Mouse (Mus musculus): ENCODE measurements at regions not wholly inside any gene's neighbourhood (a gene's known extent, or its start where the extent isn't known, plus 50 kb on each side); places are given as distances from the start of the nearest gene placed in this dataset.

GRCm38 (mm10) chr1:35783427-35783826 is 284.8 kb upstream of the Hs6st1 start:
- no peak overlapping the region for H3K4me3 ChIP-seq (ENCODE audit: insufficient read depth, low read depth, low read length)
- WGBS = 88% methylated on average over 6 of the region's 6 CpGs
- no peaks in the 10 kb centered on the region for H3K27me3 ChIP-seq (ENCODE audit: control insufficient read depth, insufficient read depth, low read length)
- H3K36me3 ChIP-seq (ENCODE audit: control insufficient read depth, insufficient read depth, low read length) = no peaks in the 10 kb centered on the region
- H3K27ac ChIP-seq (replicated peaks; ENCODE audit: insufficient read depth, low read depth, low read length) = no peak overlapping the region
- no peak overlapping the region for H3K9ac ChIP-seq (ENCODE audit: low read depth, low read length)
- no peak for DNase-seq (ENCODE audit: extremely low read depth, low read depth, low spot score)
- H3K79me2 ChIP-seq (ENCODE audit: control insufficient read depth, insufficient read depth, low read length) = no peaks in the 10 kb centered on the region
- no peak for TF ChIP-seq CTCF (IDR thresholded peaks at IDR 0.05; ENCODE audit: low read depth, low read length)
- no peak for TF ChIP-seq POLR2A (IDR thresholded peaks at IDR 0.05; ENCODE audit: extremely low read depth, insufficient read depth, low read length)
- H3K4me1 ChIP-seq (ENCODE audit: control insufficient read depth, insufficient read depth, low read length) = no peaks in the 10 kb centered on the region

GRCm38 (mm10) chr1:35786241-35786640 is 282.0 kb upstream of the Hs6st1 start:
- Histone ChIP-seq H3K4me3 (ENCODE audit: insufficient read depth, low read depth, low read length) (no peak overlapping the region), H3K9ac (ENCODE audit: low read depth, low read length) (no peak overlapping the region), H3K4me1 (ENCODE audit: control insufficient read depth, insufficient read depth, low read length) (no peaks in the 10 kb centered on the region), H3K36me3 (ENCODE audit: control insufficient read depth, insufficient read depth, low read length) (no peaks in the 10 kb centered on the region), H3K79me2 (ENCODE audit: control insufficient read depth, insufficient read depth, low read length) (no peaks in the 10 kb centered on the region), H3K27ac (replicated peaks; ENCODE audit: insufficient read depth, low read depth, low read length) (no peak overlapping the region), H3K27me3 (ENCODE audit: control insufficient read depth, insufficient read depth, low read length) (no peaks in the 10 kb centered on the region)
- 93% methylated on average over 4 of the region's 4 CpGs for whole genome bisulfite sequencing
- no peak for TF ChIP-seq CTCF (IDR thresholded peaks at IDR 0.05; ENCODE audit: low read depth, low read length)
- no peak for TF ChIP-seq POLR2A (IDR thresholded peaks at IDR 0.05; ENCODE audit: extremely low read depth, insufficient read depth, low read length)
- no peak for DNase-seq (ENCODE audit: extremely low read depth, low read depth, low spot score)

GRCm38 (mm10) chr1:35786668-35787213 is 281.5 kb upstream of the Hs6st1 start:
- Histone ChIP-seq H3K36me3 (ENCODE audit: control insufficient read depth, insufficient read depth, low read length) (no peaks in the 10 kb centered on the region), H3K27ac (replicated peaks; ENCODE audit: insufficient read depth, low read depth, low read length) (no peak overlapping the region), H3K9ac (ENCODE audit: low read depth, low read length) (no peak overlapping the region), H3K4me3 (ENCODE audit: insufficient read depth, low read depth, low read length) (no peak overlapping the region), H3K79me2 (ENCODE audit: control insufficient read depth, insufficient read depth, low read length) (no peaks in the 10 kb centered on the region), H3K4me1 (ENCODE audit: control insufficient read depth, insufficient read depth, low read length) (no peaks in the 10 kb centered on the region), H3K27me3 (ENCODE audit: control insufficient read depth, insufficient read depth, low read length) (no peaks in the 10 kb centered on the region)
- WGBS = 83% methylated on average over 8 of the region's 8 CpGs
- no peak for DNase-seq (ENCODE audit: extremely low read depth, low read depth, low spot score)
- no peak for TF ChIP-seq CTCF (IDR thresholded peaks at IDR 0.05; ENCODE audit: low read depth, low read length)
- TF ChIP-seq POLR2A (IDR thresholded peaks at IDR 0.05; ENCODE audit: extremely low read depth, insufficient read depth, low read length) = no peak

GRCm38 (mm10) chr1:35797064-35797463 is 271.1 kb upstream of the Hs6st1 start:
- Histone ChIP-seq H3K27ac (replicated peaks; ENCODE audit: insufficient read depth, low read depth, low read length) (no peak overlapping the region), H3K27me3 (ENCODE audit: control insufficient read depth, insufficient read depth, low read length) (no peaks in the 10 kb centered on the region), H3K4me3 (ENCODE audit: insufficient read depth, low read depth, low read length) (no peak overlapping the region), H3K9ac (ENCODE audit: low read depth, low read length) (no peak overlapping the region), H3K4me1 (ENCODE audit: control insufficient read depth, insufficient read depth, low read length) (no peaks in the 10 kb centered on the region), H3K36me3 (ENCODE audit: control insufficient read depth, insufficient read depth, low read length) (no peaks in the 10 kb centered on the region), H3K79me2 (ENCODE audit: control insufficient read depth, insufficient read depth, low read length) (no peaks in the 10 kb centered on the region)
- no peak for TF ChIP-seq POLR2A (IDR thresholded peaks at IDR 0.05; ENCODE audit: extremely low read depth, insufficient read depth, low read length)
- TF ChIP-seq CTCF (IDR thresholded peaks at IDR 0.05; ENCODE audit: low read depth, low read length) = no peak
- 77% methylated on average over 2 of the region's 2 CpGs for WGBS
- no peak for DNase-seq (ENCODE audit: extremely low read depth, low read depth, low spot score)

GRCm38 (mm10) chr1:35797526-35797925 is 270.7 kb upstream of the Hs6st1 start:
- H3K27ac ChIP-seq (replicated peaks; ENCODE audit: insufficient read depth, low read depth, low read length) = no peak overlapping the region
- no peaks in the 10 kb centered on the region for H3K36me3 ChIP-seq (ENCODE audit: control insufficient read depth, insufficient read depth, low read length)
- no peaks in the 10 kb centered on the region for H3K79me2 ChIP-seq (ENCODE audit: control insufficient read depth, insufficient read depth, low read length)
- H3K4me1 ChIP-seq (ENCODE audit: control insufficient read depth, insufficient read depth, low read length) = no peaks in the 10 kb centered on the region
- 86% methylated on average over 2 of the region's 2 CpGs for WGBS
- H3K9ac ChIP-seq (ENCODE audit: low read depth, low read length) = no peak overlapping the region
- H3K4me3 ChIP-seq (ENCODE audit: insufficient read depth, low read depth, low read length) = no peak overlapping the region
- TF ChIP-seq CTCF (IDR thresholded peaks at IDR 0.05; ENCODE audit: low read depth, low read length) (no peak), POLR2A (IDR thresholded peaks at IDR 0.05; ENCODE audit: extremely low read depth, insufficient read depth, low read length) (no peak)
- no peak for DNase-seq (ENCODE audit: extremely low read depth, low read depth, low spot score)
- H3K27me3 ChIP-seq (ENCODE audit: control insufficient read depth, insufficient read depth, low read length) = no peaks in the 10 kb centered on the region

- WGBS = 88% methylated on average over 3 of the region's 3 CpGs
- Histone ChIP-seq H3K27me3 (ENCODE audit: control insufficient read depth, insufficient read depth, low read length) (no peaks in the 10 kb centered on the region), H3K36me3 (ENCODE audit: control insufficient read depth, insufficient read depth, low read length) (no peaks in the 10 kb centered on the region), H3K79me2 (ENCODE audit: control insufficient read depth, insufficient read depth, low read length) (no peaks in the 10 kb centered on the region), H3K9ac (ENCODE audit: low read depth, low read length) (no peak overlapping the region), H3K4me1 (ENCODE audit: control insufficient read depth, insufficient read depth, low read length) (no peaks in the 10 kb centered on the region), H3K4me3 (ENCODE audit: insufficient read depth, low read depth, low read length) (no peak overlapping the region), H3K27ac (replicated peaks; ENCODE audit: insufficient read depth, low read depth, low read length) (no peak overlapping the region)
- no peak for DNase-seq (ENCODE audit: extremely low read depth, low read depth, low spot score)
- TF ChIP-seq CTCF (IDR thresholded peaks at IDR 0.05; ENCODE audit: low read depth, low read length) = no peak
- no peak for TF ChIP-seq POLR2A (IDR thresholded peaks at IDR 0.05; ENCODE audit: extremely low read depth, insufficient read depth, low read length)
Measured at GRCm38 (mm10) chr1:35805546-35805945, 262.7 kb upstream of the Hs6st1 start.
